Mouse (Mus musculus) heart, adult 2 months (tissue): ENCODE measurements around the gene Sumf2.

Experiments
- CTCF ChIP-seq: fragments of 200-600 bp; IDR thresholded peaks from 2 replicates; pipeline ENCODE4 v1.8.1; 2022; ENCODE audit warnings: antibody characterized with exemption, mild to moderate bottlenecking, moderate library complexity
- EP300 ChIP-seq: fragments of 200-500 bp; IDR thresholded peaks from 2 replicates; pipeline ENCODE4 v1.6.1; 2011; ENCODE audit warnings: low read depth, low read length, control low read depth; ENCODE audit not compliant: insufficient read depth
- POLR2A ChIP-seq: fragments of 200-500 bp; IDR thresholded peaks from 2 replicates; pipeline ENCODE4 v1.6.1; 2011; ENCODE audit warnings: mild to moderate bottlenecking, low read depth, low read length, control low read depth; ENCODE audit not compliant: insufficient read depth

DNA sequence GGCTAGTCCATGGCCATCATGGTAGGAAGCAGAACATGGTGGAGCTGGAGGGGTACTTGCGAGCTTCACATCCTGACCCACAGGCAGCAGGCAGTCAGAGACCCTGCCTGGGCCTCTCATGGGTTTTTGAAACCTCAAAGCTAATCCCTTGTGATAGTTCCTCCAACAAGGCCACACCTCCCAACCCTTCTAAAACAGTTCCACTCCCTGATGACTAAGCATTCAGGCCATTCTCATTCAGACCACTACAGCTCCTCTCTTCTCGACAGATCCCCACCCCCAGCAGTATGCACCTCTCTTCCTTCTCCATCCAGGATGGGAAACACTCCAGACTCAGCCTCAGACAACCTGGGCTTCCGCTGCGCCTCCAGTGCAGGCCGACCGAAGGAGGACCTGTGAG, 15.5 kb downstream of the Sumf2 start:
- TF ChIP-seq POLR2A, result no peak
- no peak for TF ChIP-seq CTCF
- no peak for TF ChIP-seq EP300
